Mouse (Mus musculus): Measurements from ENCODE around the gene Rxfp4. TPM values are rescaled to one million over a fixed set of nuclear protein-coding genes. Genes with fewer than 3 reads are reported as not detected.

Gene Rxfp4
- total and polyA plus RNA-seq, 2 experiments from 2014 or later, result not detected

DNA sequence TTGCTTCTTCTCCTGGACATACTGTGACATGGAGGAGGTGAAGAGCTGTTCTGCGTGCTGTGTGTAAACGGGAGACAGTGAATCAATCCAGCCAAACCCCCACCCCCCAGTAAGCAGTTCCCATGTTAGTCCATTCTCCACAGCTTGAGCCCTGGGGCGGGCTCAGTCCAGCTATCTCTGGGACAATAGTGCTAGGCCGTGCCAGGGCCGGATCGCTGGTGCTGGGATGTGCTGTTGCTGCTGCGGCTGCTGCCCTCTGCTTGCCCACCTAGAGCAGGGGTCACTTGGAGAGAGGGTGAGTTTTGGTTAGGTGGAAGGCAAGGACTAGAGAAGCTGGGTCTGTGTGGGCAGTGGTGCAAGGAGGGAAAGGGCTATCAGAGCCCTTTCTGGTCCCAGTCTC is 26.6 kb downstream of the Rxfp4 start:
- Histone ChIP-seq H3K36me3 (replicated peaks; ENCODE audit: control insufficient read depth, insufficient read depth, low read length) (peaks cover 27% of the 10 kb centered on the region), H3K9me3 (replicated peaks; ENCODE audit: control insufficient read depth, low read length) (no peaks in the 10 kb centered on the region), H3K27ac (ENCODE audit: low read depth) (peak overlapping the region; percentile 37; the same call in 1 of the 2 replicates), H3K4me2 (ENCODE audit: low read depth, low read length) (no peak overlapping the region; the same call in 1 of the 2 replicates), H3K27me3 (ENCODE audit: control insufficient read depth, insufficient read depth, low read length) (no peaks in the 10 kb centered on the region), H3K4me3 (ENCODE audit: low read depth, low read length) (no peak overlapping the region), H3K4me1 (ENCODE audit: control insufficient read depth, insufficient read depth) (peaks cover 71% of the 10 kb centered on the region), H3K9ac (replicated peaks; ENCODE audit: low read depth, low read length) (no peak overlapping the region)
- ATAC-seq (ENCODE audit: insufficient read depth, low read depth) (no peak), DNase-seq (ENCODE audit: low spot score) (no peak)
- TF ChIP-seq CTCF (IDR thresholded peaks at IDR 0.05; ENCODE audit: low read depth) (no peak), EP300 (IDR thresholded peaks at IDR 0.05; ENCODE audit: low read depth) (no peak)
- WGBS, result 36% methylated on average over 7 of the region's 7 CpGs

- no peaks in the 10 kb centered on the region for H3K27me3 ChIP-seq (ENCODE audit: control insufficient read depth, insufficient read depth, low read length)
- peak overlapping the region; percentile 98; the same call in 1 of the 2 replicates for H3K27ac ChIP-seq (ENCODE audit: low read depth)
- H3K9ac ChIP-seq (replicated peaks; ENCODE audit: low read depth, low read length), result no peak overlapping the region
- H3K4me1 ChIP-seq (ENCODE audit: control insufficient read depth, insufficient read depth), result peaks cover 66% of the 10 kb centered on the region
- no peak for DNase-seq (ENCODE audit: low spot score)
- no peak overlapping the region for H3K4me3 ChIP-seq (ENCODE audit: low read depth, low read length)
- 81% methylated on average over 7 of the region's 7 CpGs for WGBS
- peaks cover 20% of the 10 kb centered on the region for H3K36me3 ChIP-seq (replicated peaks; ENCODE audit: control insufficient read depth, insufficient read depth, low read length)
- no peaks in the 10 kb centered on the region for H3K9me3 ChIP-seq (replicated peaks; ENCODE audit: control insufficient read depth, low read length)
- H3K4me2 ChIP-seq (ENCODE audit: low read depth, low read length), result 0 out of 2 replicates have a peak overlapping the region, but pooled peaks have one; percentile 74
- TF ChIP-seq EP300 (IDR thresholded peaks at IDR 0.05; ENCODE audit: low read depth) (no peak), CTCF (IDR thresholded peaks at IDR 0.05; ENCODE audit: low read depth) (no peak)
- ATAC-seq (ENCODE audit: insufficient read depth, low read depth), result no peak
These were observed 27.4 kb downstream of the Rxfp4 start for GRCm38 (mm10) chr3:88625531-88625930.

DNA sequence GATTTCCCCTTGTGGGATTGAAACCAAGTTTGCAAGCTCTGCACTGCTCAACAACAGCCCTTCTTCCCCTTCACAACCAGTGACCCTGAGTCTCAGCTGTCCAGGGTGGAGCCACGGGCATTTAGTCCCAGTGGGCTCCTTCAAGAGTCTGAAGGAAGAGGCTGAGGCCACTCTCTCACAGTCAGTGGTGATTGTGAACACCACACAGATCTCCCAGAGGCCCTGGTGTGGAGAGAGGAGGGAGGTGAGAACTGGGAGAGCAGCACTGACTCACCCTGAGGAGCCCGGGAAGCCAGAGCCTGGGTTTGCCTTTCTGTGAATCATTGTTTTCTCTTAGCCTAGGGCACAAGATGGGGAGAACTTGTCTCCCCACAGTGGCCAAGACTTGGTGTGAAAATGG is 28.0 kb downstream of the Rxfp4 start:
- DNase-seq (ENCODE audit: low spot score) (no peak), ATAC-seq (ENCODE audit: insufficient read depth, low read depth) (no peak)
- no peaks in the 10 kb centered on the region for H3K9me3 ChIP-seq (replicated peaks; ENCODE audit: control insufficient read depth, low read length)
- WGBS, result 31% methylated on average over 2 of the region's 2 CpGs
- peak overlapping the region; percentile 98 for H3K27ac ChIP-seq (ENCODE audit: low read depth)
- no peaks in the 10 kb centered on the region for H3K27me3 ChIP-seq (ENCODE audit: control insufficient read depth, insufficient read depth, low read length)
- peak overlapping the region; percentile 80; the same call in 1 of the 2 replicates for H3K4me3 ChIP-seq (ENCODE audit: low read depth, low read length)
- peaks cover 14% of the 10 kb centered on the region for H3K36me3 ChIP-seq (replicated peaks; ENCODE audit: control insufficient read depth, insufficient read depth, low read length)
- H3K9ac ChIP-seq (replicated peaks; ENCODE audit: low read depth, low read length), result peak overlapping the region; percentile 37; the same call in 1 of the 2 replicates
- peak overlapping the region; percentile 74 for H3K4me2 ChIP-seq (ENCODE audit: low read depth, low read length)
- TF ChIP-seq EP300 (IDR thresholded peaks at IDR 0.05; ENCODE audit: low read depth) (no peak), CTCF (IDR thresholded peaks at IDR 0.05; ENCODE audit: low read depth) (no peak)
- H3K4me1 ChIP-seq (ENCODE audit: control insufficient read depth, insufficient read depth), result peaks cover 66% of the 10 kb centered on the region

GRCm38 (mm10) chr3:88624324-88624723 is 28.6 kb downstream of the Rxfp4 start:
- Histone ChIP-seq H3K9ac (replicated peaks; ENCODE audit: low read depth, low read length) (peak overlapping the region; percentile 37; the same call in 1 of the 2 replicates), H3K4me3 (ENCODE audit: low read depth, low read length) (peak overlapping the region; percentile 80), H3K4me1 (ENCODE audit: control insufficient read depth, insufficient read depth) (peaks cover 63% of the 10 kb centered on the region), H3K4me2 (ENCODE audit: low read depth, low read length) (peak overlapping the region; percentile 74), H3K27me3 (ENCODE audit: control insufficient read depth, insufficient read depth, low read length) (no peaks in the 10 kb centered on the region), H3K9me3 (replicated peaks; ENCODE audit: control insufficient read depth, low read length) (no peaks in the 10 kb centered on the region), H3K27ac (ENCODE audit: low read depth) (peak overlapping the region; percentile 98), H3K36me3 (replicated peaks; ENCODE audit: control insufficient read depth, insufficient read depth, low read length) (peaks cover 8% of the 10 kb centered on the region)
- DNase-seq (ENCODE audit: low spot score) (no peak), ATAC-seq (ENCODE audit: insufficient read depth, low read depth) (no peak)
- 44% methylated on average over 4 of the region's 4 CpGs for WGBS
- TF ChIP-seq EP300 (IDR thresholded peaks at IDR 0.05; ENCODE audit: low read depth) (no peak), CTCF (IDR thresholded peaks at IDR 0.05; ENCODE audit: low read depth) (no peak)

DNA sequence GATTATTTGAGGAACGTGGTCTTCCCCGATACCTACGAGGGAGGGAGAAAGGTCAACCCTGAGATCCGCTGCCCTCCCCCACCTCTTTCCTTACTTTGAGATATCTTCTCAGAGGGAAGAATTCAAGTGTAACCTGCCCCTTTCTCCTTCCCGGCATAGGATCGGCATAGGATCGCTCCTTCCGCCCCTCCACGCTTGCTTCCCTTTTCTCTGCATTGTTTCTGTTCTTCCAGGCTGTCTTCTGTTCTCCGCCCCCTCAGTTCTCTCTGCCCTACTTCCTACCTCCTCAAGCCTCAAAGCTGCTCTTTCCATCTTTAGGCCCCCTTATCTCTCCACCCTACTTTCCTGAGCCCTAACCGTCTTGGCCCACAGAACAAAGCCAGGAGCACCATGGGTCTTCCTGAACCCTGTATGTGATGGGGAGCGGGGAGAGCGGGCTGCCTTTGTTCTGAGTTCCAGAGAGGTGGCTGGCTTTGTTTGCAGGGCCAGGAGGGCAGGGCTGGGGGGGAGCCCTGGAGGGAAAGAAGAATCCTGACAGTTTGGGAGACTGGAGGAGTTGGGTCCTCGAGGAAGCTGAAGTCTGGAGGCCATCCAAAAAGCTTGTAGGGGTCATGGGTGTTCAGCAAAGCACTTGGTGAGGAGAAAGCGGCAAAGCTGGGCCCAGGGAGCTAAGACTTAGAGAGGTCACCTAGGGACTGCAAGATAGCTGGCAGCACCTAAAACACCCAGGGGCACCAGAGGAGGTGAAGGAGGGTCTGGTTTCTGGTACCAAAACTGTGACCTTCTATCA is 29.4 kb downstream of the Rxfp4 start:
- DNase-seq (ENCODE audit: low spot score), result peak; percentile 73
- Histone ChIP-seq H3K27ac (ENCODE audit: low read depth) (peak overlapping the region; percentile 98), H3K4me3 (ENCODE audit: low read depth, low read length) (peak overlapping the region; percentile 80), H3K36me3 (replicated peaks; ENCODE audit: control insufficient read depth, insufficient read depth, low read length) (peaks cover 5% of the 10 kb centered on the region; the same call in 1 of the 2 replicates), H3K4me2 (ENCODE audit: low read depth, low read length) (peak overlapping the region; percentile 74), H3K4me1 (ENCODE audit: control insufficient read depth, insufficient read depth) (peaks cover 64% of the 10 kb centered on the region), H3K27me3 (ENCODE audit: control insufficient read depth, insufficient read depth, low read length) (no peaks in the 10 kb centered on the region), H3K9ac (replicated peaks; ENCODE audit: low read depth, low read length) (peak overlapping the region; percentile 88), H3K9me3 (replicated peaks; ENCODE audit: control insufficient read depth, low read length) (no peaks in the 10 kb centered on the region)
- TF ChIP-seq CTCF (IDR thresholded peaks at IDR 0.05; ENCODE audit: low read depth) (no peak), EP300 (IDR thresholded peaks at IDR 0.05; ENCODE audit: low read depth) (peak; percentile 27; the same call in 1 of the 2 replicates)
- ATAC-seq (ENCODE audit: insufficient read depth, low read depth), result no peak
- 4% methylated on average over 15 of the region's 15 CpGs for WGBS
